Mouse (Mus musculus): ENCODE results near the gene Fbxo33. TPM values are rescaled to one million over a fixed set of nuclear protein-coding genes. Genes with fewer than 3 reads are reported as not detected.
A peak's percentile ranks its signal among the peaks of the same experiment; 100 is the strongest.
"Not testable (repeated sequence)": the region's sequence is repeated elsewhere in the genome, so short reads cannot be mapped to it uniquely, and the experiment has no call there.

Fbxo33 gene
- polyA plus RNA-seq, 1 experiment from 2014 or later: 5.8 TPM

DNA sequence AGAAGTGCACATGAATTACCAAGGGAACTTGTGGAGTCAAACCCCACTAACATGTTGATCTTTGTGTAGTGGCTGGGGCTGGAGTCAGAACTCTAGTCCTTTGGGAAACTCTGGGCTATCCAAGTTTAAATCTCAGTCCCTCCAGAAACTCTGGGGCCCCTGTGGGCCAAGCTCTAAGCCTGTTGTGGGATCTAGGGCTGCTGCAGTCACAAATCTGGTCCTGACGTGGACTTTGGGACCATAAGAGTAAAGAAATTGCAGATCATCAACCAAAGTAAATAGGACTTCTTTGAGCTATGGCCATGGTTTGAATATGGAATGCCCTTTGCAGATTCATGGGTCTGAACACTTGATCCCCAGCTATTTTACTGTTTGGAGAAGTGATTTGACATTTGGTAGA, 29.4 kb upstream of the Fbxo33 start:
- H3K4me3 ChIP-seq (ENCODE audit: low read depth, low read length): no peak overlapping the region
- no peak overlapping the region for H3K27ac ChIP-seq (ENCODE audit: low read depth, low read length)
- no peak overlapping the region for H3K4me2 ChIP-seq
- no peaks in the 10 kb centered on the region for H3K9me3 ChIP-seq (replicated peaks; ENCODE audit: control insufficient read depth, low read length)
- no peak overlapping the region for H3K9ac ChIP-seq (ENCODE audit: low read depth, low read length)
- no peaks in the 10 kb centered on the region for H3K4me1 ChIP-seq (ENCODE audit: control insufficient read depth, insufficient read depth, low read length)
- H3K27me3 ChIP-seq (ENCODE audit: control insufficient read depth, insufficient read depth, low read length): no peaks in the 10 kb centered on the region
- no peak for ATAC-seq (replicated peaks; ENCODE audit: insufficient number of reproducible peaks, low FRiP score, low TSS enrichment)
- H3K36me3 ChIP-seq (ENCODE audit: control insufficient read depth, insufficient read depth, low read length): no peaks in the 10 kb centered on the region
- WGBS (ENCODE audit: insufficient replicate concordance): 54% methylated on average over 1 of the region's 1 CpGs

DNA sequence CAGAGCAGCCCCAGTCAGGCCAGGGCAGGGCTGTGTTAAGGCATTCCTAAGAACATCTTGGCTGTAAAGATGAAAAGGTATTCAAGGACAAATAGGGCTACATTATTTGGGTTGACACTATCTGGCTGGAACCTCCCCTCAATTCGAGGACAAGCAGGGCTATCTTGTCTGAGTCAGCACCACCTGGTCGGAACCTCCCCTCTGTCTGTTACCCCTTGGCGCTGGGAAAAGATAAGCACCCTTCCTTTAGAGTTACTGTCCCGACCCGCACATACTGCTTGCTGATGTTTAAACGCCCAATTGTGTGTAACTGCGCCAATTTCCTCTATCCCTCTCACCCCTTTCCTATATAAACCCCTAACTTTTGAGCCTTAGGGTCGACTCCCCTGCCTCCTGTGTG, 21.5 kb upstream of the Fbxo33 start:
- not testable (repeated sequence) for H3K4me1 ChIP-seq (ENCODE audit: control insufficient read depth, insufficient read depth, low read length); H3K36me3 ChIP-seq (ENCODE audit: control insufficient read depth, insufficient read depth, low read length); H3K4me3 ChIP-seq (ENCODE audit: low read depth, low read length); H3K27me3 ChIP-seq (ENCODE audit: control insufficient read depth, insufficient read depth, low read length); H3K27ac ChIP-seq (ENCODE audit: low read depth, low read length); ATAC-seq (replicated peaks; ENCODE audit: insufficient number of reproducible peaks, low FRiP score, low TSS enrichment); H3K9me3 ChIP-seq (replicated peaks; ENCODE audit: control insufficient read depth, low read length); H3K4me2 ChIP-seq; H3K9ac ChIP-seq (ENCODE audit: low read depth, low read length)
- WGBS (ENCODE audit: insufficient replicate concordance): 76% methylated on average over 8 of the region's 8 CpGs

DNA sequence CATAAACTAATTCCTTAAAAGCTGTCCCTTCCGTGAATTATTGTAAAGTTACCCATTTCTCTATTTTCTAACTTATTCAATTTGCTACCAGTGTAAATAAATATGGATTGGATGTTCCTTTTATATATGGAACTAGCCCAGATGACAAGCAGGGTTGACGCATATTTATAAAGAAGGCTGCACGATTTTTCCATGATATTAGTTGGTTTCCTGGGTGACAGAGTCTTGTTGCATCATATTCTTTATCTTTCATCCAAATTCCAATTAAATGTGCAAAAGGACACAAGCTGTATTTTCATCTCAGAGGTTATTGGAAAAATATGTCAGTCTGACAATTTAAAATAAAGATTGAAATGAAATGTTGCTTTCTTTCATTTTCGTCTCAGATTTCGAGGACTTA, 18.9 kb upstream of the Fbxo33 start:
- WGBS (ENCODE audit: insufficient replicate concordance): 80% methylated on average over 5 of the region's 5 CpGs
- no peaks in the 10 kb centered on the region for H3K27me3 ChIP-seq (ENCODE audit: control insufficient read depth, insufficient read depth, low read length)
- no peak overlapping the region for H3K9ac ChIP-seq (ENCODE audit: low read depth, low read length)
- no peaks in the 10 kb centered on the region for H3K4me1 ChIP-seq (ENCODE audit: control insufficient read depth, insufficient read depth, low read length)
- no peak overlapping the region for H3K27ac ChIP-seq (ENCODE audit: low read depth, low read length)
- no peak overlapping the region for H3K4me3 ChIP-seq (ENCODE audit: low read depth, low read length)
- ATAC-seq (replicated peaks; ENCODE audit: insufficient number of reproducible peaks, low FRiP score, low TSS enrichment): no peak
- H3K36me3 ChIP-seq (ENCODE audit: control insufficient read depth, insufficient read depth, low read length): no peaks in the 10 kb centered on the region
- no peaks in the 10 kb centered on the region for H3K9me3 ChIP-seq (replicated peaks; ENCODE audit: control insufficient read depth, low read length)
- H3K4me2 ChIP-seq: no peak overlapping the region

DNA sequence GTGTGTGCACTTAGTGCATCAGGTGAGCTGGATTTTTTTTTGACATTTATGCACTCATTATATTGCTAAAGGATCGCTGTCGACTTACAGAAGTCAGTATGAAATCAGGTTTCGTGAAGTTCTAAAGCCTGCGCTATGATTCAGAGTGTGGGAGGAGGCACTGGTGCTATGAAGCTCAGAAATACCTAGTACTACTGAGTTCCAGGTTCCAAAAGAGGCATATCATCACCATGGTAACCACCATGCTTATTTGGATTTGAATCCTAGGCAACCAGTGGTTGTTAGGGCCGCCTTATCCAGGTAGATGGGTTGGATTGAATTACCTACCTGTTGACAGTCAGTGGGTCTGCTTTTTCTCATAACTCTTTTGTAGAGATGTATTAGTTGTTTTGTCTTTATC, 8.9 kb upstream of the Fbxo33 start:
- Histone ChIP-seq H3K4me3 (ENCODE audit: low read depth, low read length) (no peak overlapping the region), H3K36me3 (ENCODE audit: control insufficient read depth, insufficient read depth, low read length) (no peaks in the 10 kb centered on the region)
- WGBS (ENCODE audit: insufficient replicate concordance): 84% methylated on average over 5 of the region's 5 CpGs

DNA sequence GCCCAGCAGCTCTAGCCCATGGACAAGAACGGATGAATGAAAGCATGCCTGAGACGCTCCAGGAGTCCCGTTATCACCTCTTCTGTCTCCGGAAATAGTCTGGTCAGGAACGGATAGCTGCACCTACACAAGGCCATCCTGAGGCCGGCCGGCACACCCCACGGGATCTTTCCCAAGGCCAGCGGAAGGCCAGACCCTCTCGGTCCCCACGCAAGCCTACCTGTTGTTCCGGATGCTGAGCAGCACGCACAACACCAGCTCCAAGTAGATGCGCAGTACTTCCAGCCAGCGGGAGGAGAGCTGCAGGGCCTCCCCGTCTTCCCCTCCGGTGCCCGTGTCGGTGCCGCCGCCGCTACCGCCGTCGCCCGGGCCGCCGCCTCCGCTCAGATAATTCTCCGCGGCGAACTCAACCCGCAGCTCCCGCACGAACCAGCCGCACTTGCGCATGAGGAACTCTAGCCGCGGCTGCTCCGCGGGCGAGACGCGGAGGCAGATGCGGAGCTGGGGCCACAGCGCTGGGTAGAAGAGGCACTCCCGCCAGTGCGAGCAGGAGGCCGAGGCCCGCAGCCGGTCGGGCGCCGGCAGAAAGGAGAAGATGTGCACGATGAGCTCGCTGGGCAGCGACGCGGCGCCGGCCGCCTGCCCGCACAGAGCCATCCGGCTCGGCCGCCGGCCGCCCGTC, 744 bp downstream of the Fbxo33 start:
- peak; percentile 19; the same call in 1 of the 2 replicates for ATAC-seq (replicated peaks; ENCODE audit: insufficient number of reproducible peaks, low FRiP score, low TSS enrichment)
- WGBS (ENCODE audit: insufficient replicate concordance): under 1% methylated on average over 58 of the region's 69 CpGs
- Histone ChIP-seq H3K4me2 (peak overlapping the region; percentile 65), H3K27me3 (ENCODE audit: control insufficient read depth, insufficient read depth, low read length) (no peaks in the 10 kb centered on the region), H3K4me1 (ENCODE audit: control insufficient read depth, insufficient read depth, low read length) (peaks cover 10% of the 10 kb centered on the region), H3K9ac (ENCODE audit: low read depth, low read length) (peak overlapping the region; percentile 91), H3K4me3 (ENCODE audit: low read depth, low read length) (peak overlapping the region; percentile 76), H3K9me3 (replicated peaks; ENCODE audit: control insufficient read depth, low read length) (no peaks in the 10 kb centered on the region), H3K36me3 (ENCODE audit: control insufficient read depth, insufficient read depth, low read length) (no peaks in the 10 kb centered on the region), H3K27ac (ENCODE audit: low read depth, low read length) (peak overlapping the region; percentile 90)

More for the DNA sequence above, 8.9 kb upstream of the Fbxo33 start:
- H3K27me3 ChIP-seq (ENCODE audit: control insufficient read depth, insufficient read depth, low read length): no peaks in the 10 kb centered on the region
- no peaks in the 10 kb centered on the region for H3K9me3 ChIP-seq (replicated peaks; ENCODE audit: control insufficient read depth, low read length)
- ATAC-seq (replicated peaks; ENCODE audit: insufficient number of reproducible peaks, low FRiP score, low TSS enrichment): no peak
- H3K9ac ChIP-seq (ENCODE audit: low read depth, low read length): no peak overlapping the region
- no peak overlapping the region for H3K27ac ChIP-seq (ENCODE audit: low read depth, low read length)
- H3K4me1 ChIP-seq (ENCODE audit: control insufficient read depth, insufficient read depth, low read length): no peaks in the 10 kb centered on the region
- H3K4me2 ChIP-seq: no peak overlapping the region

DNA sequence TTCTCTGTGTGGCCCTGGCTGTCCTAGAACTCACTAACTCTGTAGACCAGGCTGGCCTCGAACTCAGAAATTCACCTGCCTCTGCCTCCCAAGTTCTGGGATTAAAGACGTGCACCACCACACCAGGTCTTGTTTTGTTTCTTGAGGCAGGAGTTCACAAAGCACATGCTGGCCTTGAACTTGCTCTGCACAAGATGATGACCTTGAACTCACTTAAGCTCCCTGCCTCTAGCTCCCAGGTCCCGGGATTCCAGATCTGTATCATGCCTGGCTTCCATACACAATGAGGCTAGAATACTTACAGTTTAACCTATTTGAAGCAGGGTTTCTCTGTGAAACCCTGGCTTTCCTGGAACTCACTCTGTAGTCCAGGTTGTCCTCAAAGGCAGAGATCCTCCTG, 2.2 kb downstream of the Fbxo33 start:
- peak overlapping the region; percentile 65 for H3K4me2 ChIP-seq
- no peak overlapping the region for H3K27ac ChIP-seq (ENCODE audit: low read depth, low read length)
- no peaks in the 10 kb centered on the region for H3K36me3 ChIP-seq (ENCODE audit: control insufficient read depth, insufficient read depth, low read length)
- WGBS (ENCODE audit: insufficient replicate concordance): 67% methylated on average over 3 of the region's 3 CpGs
- no peak overlapping the region for H3K4me3 ChIP-seq (ENCODE audit: low read depth, low read length)
- no peak overlapping the region for H3K9ac ChIP-seq (ENCODE audit: low read depth, low read length)
- H3K4me1 ChIP-seq (ENCODE audit: control insufficient read depth, insufficient read depth, low read length): peaks cover 10% of the 10 kb centered on the region
- no peak for ATAC-seq (replicated peaks; ENCODE audit: insufficient number of reproducible peaks, low FRiP score, low TSS enrichment)
- H3K27me3 ChIP-seq (ENCODE audit: control insufficient read depth, insufficient read depth, low read length): no peaks in the 10 kb centered on the region
- no peaks in the 10 kb centered on the region for H3K9me3 ChIP-seq (replicated peaks; ENCODE audit: control insufficient read depth, low read length)

DNA sequence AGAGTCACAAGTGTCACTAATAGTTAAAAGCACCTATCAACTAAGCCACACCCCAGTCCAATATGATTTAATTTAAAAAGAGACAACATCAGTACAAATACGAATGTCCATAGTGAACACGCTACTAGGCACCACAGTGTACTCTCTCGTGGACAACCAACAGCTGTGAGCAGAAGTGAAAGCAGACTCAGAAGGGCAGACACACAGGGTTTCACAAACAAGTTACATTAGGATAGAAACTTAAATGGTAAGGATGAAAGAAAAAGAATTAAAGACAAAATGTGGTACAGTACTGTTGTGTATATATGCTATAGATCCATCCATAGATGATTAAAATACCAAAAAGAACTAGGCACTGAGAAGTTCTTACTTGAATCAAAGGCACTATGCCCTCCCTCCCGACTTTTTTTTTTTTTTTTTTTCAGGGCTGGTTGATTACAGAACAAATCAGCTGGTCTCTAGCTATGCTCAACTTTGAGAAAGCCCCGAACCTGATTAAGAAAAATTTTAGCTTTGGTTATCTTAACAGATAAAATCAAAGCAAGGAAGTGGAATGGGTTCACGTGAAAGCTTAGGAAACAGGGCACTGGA, 2.8 kb downstream of the Fbxo33 start:
- Histone ChIP-seq H3K27me3 (ENCODE audit: control insufficient read depth, insufficient read depth, low read length) (no peaks in the 10 kb centered on the region), H3K36me3 (ENCODE audit: control insufficient read depth, insufficient read depth, low read length) (no peaks in the 10 kb centered on the region), H3K9ac (ENCODE audit: low read depth, low read length) (no peak overlapping the region), H3K27ac (ENCODE audit: low read depth, low read length) (no peak overlapping the region), H3K4me1 (ENCODE audit: control insufficient read depth, insufficient read depth, low read length) (peaks cover 10% of the 10 kb centered on the region), H3K4me3 (ENCODE audit: low read depth, low read length) (no peak overlapping the region), H3K4me2 (no peak overlapping the region), H3K9me3 (replicated peaks; ENCODE audit: control insufficient read depth, low read length) (no peaks in the 10 kb centered on the region)
- WGBS (ENCODE audit: insufficient replicate concordance): 77% methylated on average over 6 of the region's 6 CpGs
- ATAC-seq (replicated peaks; ENCODE audit: insufficient number of reproducible peaks, low FRiP score, low TSS enrichment): no peak

DNA sequence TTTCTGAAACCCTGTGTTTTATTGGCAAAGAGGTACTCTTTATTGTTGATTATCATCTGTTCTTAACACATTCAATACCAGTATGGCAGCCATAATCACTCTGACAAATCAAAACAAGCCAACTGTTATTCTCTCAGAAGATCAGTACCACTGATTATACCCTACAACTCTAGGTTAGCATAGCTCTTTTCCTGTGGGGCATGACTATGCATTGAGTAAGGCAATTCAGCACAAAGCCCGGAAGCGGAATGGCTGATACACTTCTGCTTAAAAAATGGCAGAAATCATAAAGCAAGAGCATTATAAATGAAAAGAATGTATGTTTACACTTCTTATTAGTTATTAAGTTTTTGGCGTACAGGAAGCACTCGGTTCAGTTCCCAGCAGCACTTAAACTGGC, 3.3 kb downstream of the Fbxo33 start:
- Histone ChIP-seq H3K4me2 (no peak overlapping the region), H3K9me3 (replicated peaks; ENCODE audit: control insufficient read depth, low read length) (no peaks in the 10 kb centered on the region), H3K9ac (ENCODE audit: low read depth, low read length) (no peak overlapping the region), H3K4me1 (ENCODE audit: control insufficient read depth, insufficient read depth, low read length) (peaks cover 10% of the 10 kb centered on the region), H3K4me3 (ENCODE audit: low read depth, low read length) (no peak overlapping the region), H3K27ac (ENCODE audit: low read depth, low read length) (no peak overlapping the region), H3K36me3 (ENCODE audit: control insufficient read depth, insufficient read depth, low read length) (no peaks in the 10 kb centered on the region), H3K27me3 (ENCODE audit: control insufficient read depth, insufficient read depth, low read length) (no peaks in the 10 kb centered on the region)
- WGBS (ENCODE audit: insufficient replicate concordance): 95% methylated on average over 4 of the region's 4 CpGs
- ATAC-seq (replicated peaks; ENCODE audit: insufficient number of reproducible peaks, low FRiP score, low TSS enrichment): no peak

DNA sequence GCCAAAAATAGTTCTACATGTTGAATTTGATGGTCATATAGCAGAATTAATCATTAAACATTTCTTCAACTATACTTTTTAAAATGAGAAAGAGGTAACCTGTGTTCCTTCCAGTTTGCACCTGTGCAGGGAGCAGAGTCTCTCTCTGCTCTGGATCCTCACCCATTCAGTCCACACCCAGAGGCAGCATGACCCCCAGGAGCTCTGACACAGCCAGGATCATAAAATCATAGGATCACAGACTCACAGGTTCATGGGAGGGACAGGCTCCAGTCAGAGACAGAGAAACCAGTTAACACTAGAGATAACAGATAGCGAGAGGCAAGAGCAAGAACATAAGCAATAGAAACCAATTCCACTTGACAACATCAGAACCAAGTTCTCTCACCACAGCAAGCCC, 11.7 kb downstream of the Fbxo33 start:
- no peak for ATAC-seq (replicated peaks; ENCODE audit: insufficient number of reproducible peaks, low FRiP score, low TSS enrichment)
- no peak overlapping the region for H3K9ac ChIP-seq (ENCODE audit: low read depth, low read length)
- WGBS (ENCODE audit: insufficient replicate concordance): 57% methylated on average over 1 of the region's 1 CpGs
- H3K36me3 ChIP-seq (ENCODE audit: control insufficient read depth, insufficient read depth, low read length): no peaks in the 10 kb centered on the region
- no peaks in the 10 kb centered on the region for H3K27me3 ChIP-seq (ENCODE audit: control insufficient read depth, insufficient read depth, low read length)
- no peak overlapping the region for H3K27ac ChIP-seq (ENCODE audit: low read depth, low read length)
- no peaks in the 10 kb centered on the region for H3K9me3 ChIP-seq (replicated peaks; ENCODE audit: control insufficient read depth, low read length)
- no peak overlapping the region for H3K4me2 ChIP-seq
- no peaks in the 10 kb centered on the region for H3K4me1 ChIP-seq (ENCODE audit: control insufficient read depth, insufficient read depth, low read length)
- no peak overlapping the region for H3K4me3 ChIP-seq (ENCODE audit: low read depth, low read length)

All from heart, embryonic 11.5 days (tissue).